Mouse (Mus musculus): ENCODE measurements around the gene Olfr434.
"Not testable (repeated sequence)": the region's sequence is repeated elsewhere in the genome, so short reads cannot be mapped to it uniquely, and the experiment has no call there.

Gene Olfr434

DNA sequence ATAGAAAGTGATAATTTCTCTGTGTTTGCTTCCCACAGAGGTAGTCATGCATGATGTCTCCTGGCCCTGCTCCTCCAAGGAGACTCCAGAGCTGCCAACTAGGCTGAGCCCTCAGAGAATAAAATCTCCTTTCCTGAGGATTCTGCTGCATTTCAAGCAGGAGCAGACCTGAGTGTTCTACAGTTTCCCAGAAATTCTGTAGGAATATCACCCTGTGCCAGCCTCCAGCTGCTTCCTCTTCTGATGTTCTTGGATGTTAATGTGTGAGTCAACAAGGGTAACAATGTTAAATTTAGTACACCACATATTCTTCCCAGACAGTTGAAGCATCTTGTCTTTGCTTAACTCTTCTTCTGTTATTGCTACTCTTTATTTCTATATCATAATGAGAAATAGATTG is at the start of gene Olfr434:
Gene Olfr434 (plus strand): TSS at position 149 of the 400 bp plus-strand sequence.
- DNase-seq (ENCODE audit: low spot score in 2 of 2) = peak in 1 of 2 experiments; percentile 11

DNA sequence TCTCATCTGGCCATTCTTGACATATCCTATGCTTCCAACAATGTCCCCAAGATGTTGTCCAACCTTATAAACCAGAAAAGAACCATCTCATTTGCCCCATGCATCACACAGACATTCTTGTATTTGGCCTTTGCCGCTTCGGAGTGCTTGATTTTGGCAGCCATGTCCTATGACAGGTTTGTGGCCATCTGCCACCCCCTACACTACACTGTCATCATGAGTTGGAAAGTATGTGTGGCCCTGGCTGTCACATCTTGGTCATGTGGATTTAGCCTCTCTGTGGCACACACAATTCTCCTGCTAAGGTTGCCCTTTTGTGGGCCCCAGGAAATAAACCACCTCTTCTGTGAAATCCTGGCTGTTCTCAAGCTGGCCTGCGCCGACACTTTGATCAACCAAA is 45.6 kb upstream of the Olfr434 start:
- no peak for DNase-seq (ENCODE audit: low spot score in 2 of 2)

DNA sequence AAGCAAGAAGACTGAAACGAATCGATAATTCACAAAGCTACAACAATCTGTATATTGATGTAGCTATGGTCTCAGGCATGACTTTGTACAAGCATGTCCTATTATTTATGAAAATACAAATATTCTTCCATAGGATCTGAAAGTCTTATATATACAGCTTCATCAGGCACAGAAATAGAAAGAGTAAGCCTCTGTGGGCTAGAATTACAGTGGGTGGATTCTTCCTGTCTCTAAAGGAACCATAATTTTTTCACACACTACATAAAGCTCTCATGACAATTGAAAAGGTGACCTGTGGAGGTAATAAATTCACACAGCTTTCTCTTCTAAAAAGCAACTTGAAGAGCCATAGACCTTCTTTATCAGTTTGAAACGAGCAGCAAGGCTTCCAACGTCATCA is 41.0 kb upstream of the Olfr434 start, which contains the start of gene Olfr13:
Gene Olfr13 (plus strand): TSS at position 301 of the 400 bp plus-strand sequence.
- no peak for DNase-seq (ENCODE audit: low spot score in 2 of 2)

DNA sequence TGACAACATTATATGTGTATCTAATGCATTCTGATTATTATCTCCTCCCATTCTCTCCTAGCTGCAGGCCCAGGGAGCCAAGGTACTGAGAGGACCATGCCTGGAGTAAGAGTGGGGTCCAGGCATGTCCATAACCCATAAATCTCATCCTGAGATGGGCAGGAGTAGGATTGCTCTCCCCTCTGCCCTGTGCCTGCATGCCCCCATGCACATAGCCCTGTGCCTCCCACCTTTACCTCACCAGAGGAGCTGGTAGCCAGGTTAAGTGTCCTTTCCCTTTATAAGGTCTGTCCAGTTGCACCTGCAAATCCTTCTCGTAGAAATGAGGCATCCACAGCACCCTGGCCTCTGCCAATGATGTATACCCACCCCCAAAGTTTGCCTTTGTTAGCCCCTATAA is 34.7 kb upstream of the Olfr434 start:
- no peak for DNase-seq (ENCODE audit: low spot score in 2 of 2)

DNA sequence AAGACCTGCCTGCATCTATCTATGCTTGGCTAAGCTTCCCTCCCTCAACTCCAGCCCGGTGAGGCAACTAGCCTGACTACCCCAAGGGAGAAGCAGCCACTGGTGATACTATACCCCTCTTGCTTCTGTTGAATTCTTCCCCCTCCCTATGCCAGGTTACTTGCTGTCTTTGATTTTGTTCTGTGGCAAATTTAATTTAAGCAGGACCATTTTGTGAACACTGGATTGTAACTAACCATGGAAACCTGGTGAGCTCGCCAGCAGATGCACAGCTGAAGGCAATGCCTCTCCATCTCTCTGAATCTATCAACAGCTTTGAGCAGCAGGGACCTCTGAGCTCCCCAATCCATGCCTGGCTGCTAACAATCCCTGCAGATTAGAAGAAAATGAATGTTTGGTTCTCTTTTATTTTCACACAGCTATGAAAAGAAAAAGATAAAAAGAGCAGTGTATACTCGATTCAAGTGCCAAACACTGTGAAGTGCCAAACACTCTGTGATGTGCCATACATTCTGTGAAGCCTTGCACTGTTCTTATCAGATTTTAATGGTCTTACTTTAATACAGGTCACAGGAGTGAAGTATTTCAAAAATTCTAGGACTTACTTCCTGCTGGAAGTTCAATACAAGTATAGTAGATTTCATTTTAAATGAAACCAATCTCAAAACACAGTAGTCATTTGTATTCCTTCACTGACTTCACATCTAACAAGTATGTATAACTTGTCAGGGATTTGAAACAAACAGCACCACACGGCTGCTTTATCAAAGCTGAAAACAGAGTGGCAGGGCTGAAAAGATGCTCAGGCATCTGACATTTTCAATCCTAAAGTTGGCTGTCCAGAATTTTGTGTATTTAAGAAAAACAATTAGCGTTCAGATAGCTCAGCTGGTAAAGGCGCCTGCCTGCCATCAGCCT is 34.0 kb upstream of the Olfr434 start:
- no peak for DNase-seq (ENCODE audit: low spot score in 2 of 2)

DNA sequence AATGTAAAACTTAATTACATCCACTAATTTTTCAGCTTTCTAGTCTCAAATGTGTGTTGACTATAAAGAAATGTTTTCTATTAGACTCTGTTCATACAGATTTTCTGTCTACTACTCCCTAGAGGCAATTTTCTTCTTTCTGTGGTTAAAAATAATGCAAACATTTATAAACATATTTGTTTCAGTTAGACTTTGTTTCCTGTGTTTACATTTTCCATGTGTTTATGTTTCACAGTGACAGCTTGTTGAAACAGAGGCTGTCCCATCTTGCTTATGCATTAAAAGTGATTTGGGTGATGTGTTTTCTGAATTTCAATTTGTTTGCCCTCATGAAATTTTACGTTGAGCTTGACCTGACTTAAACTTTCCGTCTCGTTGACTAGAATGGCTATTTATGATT is 21.8 kb upstream of the Olfr434 start:
- no peak for DNase-seq (ENCODE audit: low spot score in 2 of 2)

GRCm38 (mm10) chr6:43196781-43197180 is 16.0 kb upstream of the Olfr434 start, which contains the start of gene Olfr435:
Gene Olfr435 (plus strand): TSS chr6:43197146.
- no peak for DNase-seq (ENCODE audit: low spot score in 2 of 2)

DNA sequence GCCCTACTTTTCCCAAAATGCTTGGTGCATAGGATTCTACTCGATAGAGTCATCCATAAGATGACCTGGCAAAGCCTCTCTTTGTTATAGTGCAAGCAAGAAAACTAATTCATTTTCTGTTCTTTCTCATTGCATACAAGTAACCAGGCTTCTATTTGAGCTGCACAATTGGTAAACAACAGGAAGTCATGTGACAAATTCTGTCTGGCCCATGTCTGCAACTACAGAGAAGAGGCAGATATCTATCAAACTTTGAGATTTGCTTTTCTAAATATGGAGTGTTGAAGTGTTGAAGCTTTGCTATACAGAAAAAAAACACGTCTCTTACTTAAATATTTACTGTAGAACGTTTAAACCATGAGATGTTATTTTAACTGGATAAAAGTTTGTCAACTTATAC is 14.7 kb upstream of the Olfr434 start:
- no peak for DNase-seq (ENCODE audit: low spot score in 2 of 2)

GRCm38 (mm10) chr6:43202786-43203185 is 10.0 kb upstream of the Olfr434 start:
- no peak for DNase-seq (ENCODE audit: low spot score in 2 of 2)

- DNase-seq (ENCODE audit: low spot score in 2 of 2) = no peak
Observed at GRCm38 (mm10) chr6:43205355-43205754, 7.5 kb upstream of the Olfr434 start.

- not testable (repeated sequence) for DNase-seq (ENCODE audit: low spot score in 2 of 2)
Observed at GRCm38 (mm10) chr6:43231255-43231654, 18.4 kb downstream of the Olfr434 start, which contains the start of gene Olfr47. Gene Olfr47 (plus strand): TSS chr6:43231529.

DNA sequence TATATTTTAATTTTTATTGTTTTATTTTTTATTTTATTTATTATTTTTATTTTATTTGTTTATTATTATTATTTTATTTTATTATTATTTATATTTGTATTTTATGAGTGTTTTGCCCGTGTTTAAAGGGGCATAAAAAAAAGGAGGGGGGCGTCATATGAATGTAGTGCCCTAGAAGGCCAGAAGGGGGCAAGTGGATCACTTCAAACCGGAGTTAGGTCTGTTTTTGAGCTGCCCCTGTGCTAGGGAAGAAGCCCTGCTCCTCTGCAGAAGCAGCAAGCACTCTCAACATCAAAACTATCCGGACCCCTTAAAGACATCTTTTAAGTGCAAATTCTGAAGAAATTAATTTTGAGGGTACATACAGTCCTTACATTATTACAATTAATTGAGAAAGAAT is 29.2 kb downstream of the Olfr434 start:
- DNase-seq (ENCODE audit: low spot score in 2 of 2) = no peak

DNA sequence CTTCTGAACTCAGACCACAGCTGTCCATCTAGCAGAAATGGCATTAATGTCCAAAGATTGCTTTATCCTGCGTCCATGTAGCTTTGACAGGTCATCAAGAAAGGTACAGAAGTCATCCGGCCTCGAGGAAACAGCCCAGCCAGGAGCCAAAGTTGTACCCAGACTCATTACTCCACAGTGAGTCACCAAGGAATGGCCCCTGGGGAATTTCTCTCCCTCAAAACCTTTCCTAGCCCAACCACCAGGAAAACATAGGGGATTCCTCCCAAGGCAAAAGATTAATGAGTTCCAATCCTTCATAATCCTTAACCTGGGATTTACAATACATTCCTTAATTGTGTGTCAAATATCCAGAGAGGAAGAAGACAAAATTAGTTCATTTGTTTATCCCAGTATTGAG is 34.6 kb downstream of the Olfr434 start:
- DNase-seq (ENCODE audit: low spot score in 2 of 2) = no peak

DNA sequence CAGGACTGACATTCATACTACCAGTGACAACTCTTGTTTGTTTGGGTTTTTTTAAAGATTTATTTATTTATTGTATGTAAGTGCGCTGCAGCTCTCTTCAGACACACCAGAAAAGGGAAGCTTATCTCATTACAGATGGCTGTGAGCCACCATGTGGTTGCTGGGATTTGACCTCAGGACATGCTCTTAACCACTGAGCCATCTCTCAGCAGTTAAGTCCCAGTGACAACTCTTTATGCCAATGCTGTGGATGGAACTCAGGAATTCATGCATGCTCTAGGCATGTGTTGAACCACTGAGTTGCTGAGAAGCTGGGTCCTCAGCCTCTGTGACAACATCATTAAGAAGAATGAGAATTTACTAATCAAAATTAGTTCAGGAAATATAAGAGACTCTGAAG is 40.2 kb downstream of the Olfr434 start:
- no peak for DNase-seq (ENCODE audit: low spot score in 2 of 2)

DNA sequence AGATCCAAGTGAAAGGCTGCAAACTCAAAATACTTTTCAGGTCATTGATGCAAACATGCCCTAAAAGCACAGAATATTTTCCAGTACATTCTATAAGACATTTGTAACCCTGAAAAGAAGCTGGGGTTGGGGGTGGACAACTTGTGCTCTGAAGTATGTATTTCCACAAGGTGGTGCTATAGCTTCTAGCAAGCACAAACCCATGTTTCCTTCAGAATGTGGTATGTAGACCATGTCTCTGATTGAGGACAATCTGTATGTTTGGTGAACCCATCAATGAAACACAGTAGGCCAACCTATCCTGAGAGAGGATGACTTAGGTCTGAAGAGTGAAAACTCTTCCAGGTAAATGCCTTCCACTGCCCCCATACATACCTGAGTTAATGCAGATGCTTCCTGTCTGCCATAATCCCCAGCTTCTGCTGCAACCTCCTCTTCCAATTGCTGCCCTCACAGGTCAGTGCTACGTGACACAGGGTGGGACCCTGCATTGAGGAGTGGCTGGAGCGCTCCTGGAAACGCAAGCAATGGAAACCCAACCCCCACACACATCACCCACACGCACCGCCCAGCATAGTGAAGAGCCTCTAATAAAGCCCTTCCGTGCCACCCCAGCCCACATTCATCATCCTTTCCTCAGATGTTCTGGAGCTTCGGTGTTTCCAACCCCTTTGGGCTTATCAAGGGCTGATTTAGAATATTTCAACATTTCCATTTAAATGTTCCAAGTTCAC is 41.5 kb downstream of the Olfr434 start:
- DNase-seq (ENCODE audit: low spot score in 2 of 2) = no peak

DNA sequence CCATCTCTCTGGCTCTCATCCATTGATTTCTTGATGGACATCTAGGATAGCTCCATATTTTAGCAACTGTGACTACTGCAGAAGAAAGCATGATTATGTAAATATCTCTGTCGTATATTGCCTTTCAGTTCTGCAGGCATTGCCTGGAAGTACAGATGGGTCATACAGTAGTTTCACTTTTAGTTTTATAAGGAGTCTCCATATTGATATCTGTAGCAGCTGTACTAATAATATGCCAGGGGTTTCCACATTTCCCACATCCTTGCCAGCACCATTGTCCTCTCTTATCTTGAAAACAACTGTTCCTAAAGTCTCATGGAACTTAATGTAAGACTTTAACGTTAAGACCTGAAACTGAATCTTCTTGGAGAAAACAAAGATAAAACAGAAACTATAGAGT is 47.9 kb downstream of the Olfr434 start:
- DNase-seq (ENCODE audit: low spot score in 2 of 2) = no peak

DNA sequence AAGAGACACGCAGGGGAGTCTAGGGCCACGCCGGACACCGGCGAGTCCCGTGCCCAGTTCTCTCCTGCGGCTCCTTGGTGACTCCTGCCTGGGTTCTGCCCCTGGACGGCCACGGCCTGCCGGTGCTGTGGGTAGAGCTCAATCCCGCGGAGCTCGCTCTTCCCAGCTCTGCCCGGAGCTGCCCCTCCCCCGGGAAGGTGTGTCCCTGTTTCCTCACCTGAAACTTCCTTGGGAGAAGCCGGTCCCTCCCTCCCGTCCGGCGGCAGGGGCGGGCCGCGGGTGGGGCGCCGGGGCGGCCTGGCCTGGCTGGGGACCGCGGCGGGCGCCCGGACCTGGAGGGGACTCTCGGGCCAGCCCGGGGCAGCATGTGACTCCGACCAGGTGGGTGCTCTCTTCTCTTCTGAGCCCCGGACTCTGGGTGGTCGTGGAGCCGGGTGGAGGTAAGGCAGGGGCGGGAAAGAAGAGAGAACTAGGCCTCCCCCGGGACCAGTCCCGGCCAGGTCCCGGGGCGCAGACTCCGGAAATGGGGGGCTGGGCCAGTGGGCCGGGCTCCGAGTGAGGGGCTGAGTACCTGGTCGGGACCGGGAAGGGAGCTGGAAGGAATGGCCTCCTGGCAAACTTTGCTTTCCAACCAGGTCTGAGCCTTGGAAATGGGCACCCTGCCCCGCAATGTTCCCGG is 52.7 kb downstream of the Olfr434 start, which contains the start of gene Arhgef5:
Gene Arhgef5 (plus strand): TSS at position 220 of the 679 bp plus-strand sequence.
- DNase-seq (ENCODE audit: low spot score in 2 of 2) = no peak

- DNase-seq (ENCODE audit: low spot score in 2 of 2) = no peak
Observed at GRCm38 (mm10) chr6:43266356-43266755, 53.5 kb downstream of the Olfr434 start.
